Mouse (Mus musculus): ENCODE data around the gene Serpina1f.
"Not testable (repeated sequence)": the region's sequence is repeated elsewhere in the genome, so short reads cannot be mapped to it uniquely, and the experiment has no call there.

Serpina1f gene

GRCm38 (mm10) chr12:103695429-103695828, at the start of gene Serpina1f:
Gene Serpina1f, minus strand, starts transcription at chr12:103695529.
- DNase-seq (ENCODE audit: low spot score) = no peak

GRCm38 (mm10) chr12:103737791-103738580, 42.7 kb upstream of the Serpina1f start:
- DNase-seq (ENCODE audit: low spot score) = not testable (repeated sequence)

GRCm38 (mm10) chr12:103735566-103735965, 40.2 kb upstream of the Serpina1f start:
- not testable (repeated sequence) for DNase-seq (ENCODE audit: low spot score)

GRCm38 (mm10) chr12:103735101-103735500, 39.8 kb upstream of the Serpina1f start:
- not testable (repeated sequence) for DNase-seq (ENCODE audit: low spot score)

GRCm38 (mm10) chr12:103711537-103711936, 16.2 kb upstream of the Serpina1f start:
- DNase-seq (ENCODE audit: low spot score) = no peak

- no peak for DNase-seq (ENCODE audit: low spot score)
Measured at GRCm38 (mm10) chr12:103710405-103710804, 15.1 kb upstream of the Serpina1f start.

GRCm38 (mm10) chr12:103706113-103706512, 10.8 kb upstream of the Serpina1f start:
- DNase-seq (ENCODE audit: low spot score) = no peak

GRCm38 (mm10) chr12:103705547-103705946, 10.2 kb upstream of the Serpina1f start:
- no peak for DNase-seq (ENCODE audit: low spot score)

- no peak for DNase-seq (ENCODE audit: low spot score)
Measured at GRCm38 (mm10) chr12:103700144-103700750, 4.9 kb upstream of the Serpina1f start.

- no peak for DNase-seq (ENCODE audit: low spot score)
Measured at GRCm38 (mm10) chr12:103688221-103688814, 7.0 kb downstream of the Serpina1f start.

- DNase-seq (ENCODE audit: low spot score) = no peak
Measured at GRCm38 (mm10) chr12:103687021-103687420, 8.3 kb downstream of the Serpina1f start.

GRCm38 (mm10) chr12:103686050-103686449, 9.3 kb downstream of the Serpina1f start:
- no peak for DNase-seq (ENCODE audit: low spot score)

GRCm38 (mm10) chr12:103685386-103685785, 9.9 kb downstream of the Serpina1f start:
- no peak for DNase-seq (ENCODE audit: low spot score)

GRCm38 (mm10) chr12:103683775-103684174, 11.6 kb downstream of the Serpina1f start:
- DNase-seq (ENCODE audit: low spot score) = no peak

- DNase-seq (ENCODE audit: low spot score) = no peak
Measured at GRCm38 (mm10) chr12:103681739-103682138, 13.6 kb downstream of the Serpina1f start.

- no peak for DNase-seq (ENCODE audit: low spot score)
Measured at GRCm38 (mm10) chr12:103681169-103681568, 14.2 kb downstream of the Serpina1f start.

GRCm38 (mm10) chr12:103679853-103680252, 15.5 kb downstream of the Serpina1f start:
- DNase-seq (ENCODE audit: low spot score) = not testable (repeated sequence)

- DNase-seq (ENCODE audit: low spot score) = no peak
Measured at GRCm38 (mm10) chr12:103676039-103676438, 19.3 kb downstream of the Serpina1f start, which contains the start of gene Serpina16. Gene Serpina16, minus strand, starts transcription at chr12:103676139.

- no peak for DNase-seq (ENCODE audit: low spot score)
Measured at GRCm38 (mm10) chr12:103673179-103673578, 22.1 kb downstream of the Serpina1f start.

- DNase-seq (ENCODE audit: low spot score) = no peak
Measured at GRCm38 (mm10) chr12:103671483-103671882, 23.8 kb downstream of the Serpina1f start.

- no peak for DNase-seq (ENCODE audit: low spot score)
Measured at GRCm38 (mm10) chr12:103670964-103671363, 24.4 kb downstream of the Serpina1f start.

- no peak for DNase-seq (ENCODE audit: low spot score)
Measured at GRCm38 (mm10) chr12:103670344-103670743, 25.0 kb downstream of the Serpina1f start.

- DNase-seq (ENCODE audit: low spot score) = no peak
Measured at GRCm38 (mm10) chr12:103665286-103665685, 30.0 kb downstream of the Serpina1f start.
